Mouse (Mus musculus): ENCODE data around the gene Casr. TPM values are rescaled to one million over a fixed set of nuclear protein-coding genes. Genes with fewer than 3 reads are reported as not detected.

The Casr gene
- polyA plus RNA-seq, 1 experiment = 0.05 TPM

DNA sequence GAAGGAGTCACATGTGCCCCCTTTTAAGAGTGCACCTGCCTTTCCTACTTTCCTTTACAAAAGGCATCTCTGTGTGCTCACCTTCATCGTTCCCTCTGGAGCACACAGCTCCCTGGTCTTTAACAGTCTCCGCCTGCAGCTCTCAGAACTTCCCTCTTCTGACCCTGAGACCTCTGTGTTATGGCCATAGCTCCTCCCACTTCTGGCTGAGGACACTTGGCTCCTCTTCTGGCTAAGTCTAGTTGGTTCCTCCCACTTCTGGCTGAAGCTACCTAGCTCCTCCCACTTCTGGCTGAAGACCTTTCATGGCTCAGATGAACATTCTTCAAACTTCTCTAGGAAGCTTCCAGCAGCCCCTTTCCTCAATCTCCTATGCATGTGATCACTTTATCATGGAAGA, 59.7 kb downstream of the Casr start:
- Histone ChIP-seq H3K27me3 (ENCODE audit: control insufficient read depth, insufficient read depth, low read length) (no peaks in the 10 kb centered on the region), H3K36me3 (ENCODE audit: control insufficient read depth, insufficient read depth, low read length) (no peaks in the 10 kb centered on the region), H3K4me3 (ENCODE audit: low read depth, low read length) (no peak overlapping the region), H3K27ac (ENCODE audit: insufficient read depth, low read depth, low read length) (no peak overlapping the region), H3K4me1 (ENCODE audit: control insufficient read depth, insufficient read depth, insufficient read length, low read length) (no peaks in the 10 kb centered on the region)
- no peak for TF ChIP-seq POLR2A (IDR thresholded peaks at IDR 0.05; ENCODE audit: low read depth, low read length)
- TF ChIP-seq CTCF (IDR thresholded peaks at IDR 0.05; ENCODE audit: extremely low read depth, insufficient read length, insufficient replicate concordance, low read depth, low read length) = no peak
- WGBS = 48% methylated on average over 2 of the region's 2 CpGs

GRCm38 (mm10) chr16:36492420-36492819, 69.5 kb downstream of the Casr start:
- Histone ChIP-seq H3K36me3 (ENCODE audit: control insufficient read depth, insufficient read depth, low read length) (no peaks in the 10 kb centered on the region), H3K27me3 (ENCODE audit: control insufficient read depth, insufficient read depth, low read length) (no peaks in the 10 kb centered on the region), H3K4me1 (ENCODE audit: control insufficient read depth, insufficient read depth, insufficient read length, low read length) (no peaks in the 10 kb centered on the region), H3K4me3 (ENCODE audit: low read depth, low read length) (no peak overlapping the region), H3K27ac (ENCODE audit: insufficient read depth, low read depth, low read length) (no peak overlapping the region)
- no peak for TF ChIP-seq CTCF (IDR thresholded peaks at IDR 0.05; ENCODE audit: extremely low read depth, insufficient read length, insufficient replicate concordance, low read depth, low read length)
- WGBS = 40% methylated on average over 1 of the region's 1 CpGs

GRCm38 (mm10) chr16:36476866-36477265, 85.1 kb downstream of the Casr start:
- H3K27ac ChIP-seq (ENCODE audit: insufficient read depth, low read depth, low read length) = no peak overlapping the region
- TF ChIP-seq CTCF (IDR thresholded peaks at IDR 0.05; ENCODE audit: extremely low read depth, insufficient read length, insufficient replicate concordance, low read depth, low read length) (no peak), POLR2A (IDR thresholded peaks at IDR 0.05; ENCODE audit: low read depth, low read length) (no peak)
- no peaks in the 10 kb centered on the region for H3K36me3 ChIP-seq (ENCODE audit: control insufficient read depth, insufficient read depth, low read length)
- no peaks in the 10 kb centered on the region for H3K4me1 ChIP-seq (ENCODE audit: control insufficient read depth, insufficient read depth, insufficient read length, low read length)
- 62% methylated on average over 9 of the region's 9 CpGs for WGBS
- no peak overlapping the region for H3K4me3 ChIP-seq (ENCODE audit: low read depth, low read length)
- no peaks in the 10 kb centered on the region; the same call in 1 of the 2 replicates for H3K27me3 ChIP-seq (ENCODE audit: control insufficient read depth, insufficient read depth, low read length)

- 88% methylated on average over 3 of the region's 3 CpGs for WGBS
- Histone ChIP-seq H3K27me3 (ENCODE audit: control insufficient read depth, insufficient read depth, low read length) (peaks cover 2% of the 10 kb centered on the region; the same call in 1 of the 2 replicates), H3K4me3 (ENCODE audit: low read depth, low read length) (no peak overlapping the region), H3K4me1 (ENCODE audit: control insufficient read depth, insufficient read depth, insufficient read length, low read length) (no peaks in the 10 kb centered on the region), H3K36me3 (ENCODE audit: control insufficient read depth, insufficient read depth, low read length) (no peaks in the 10 kb centered on the region), H3K27ac (ENCODE audit: insufficient read depth, low read depth, low read length) (no peak overlapping the region)
- TF ChIP-seq POLR2A (IDR thresholded peaks at IDR 0.05; ENCODE audit: low read depth, low read length) (no peak), CTCF (IDR thresholded peaks at IDR 0.05; ENCODE audit: extremely low read depth, insufficient read length, insufficient replicate concordance, low read depth, low read length) (no peak)
These were observed 86.4 kb downstream of the Casr start for GRCm38 (mm10) chr16:36475530-36475929.

- H3K4me3 ChIP-seq (ENCODE audit: low read depth, low read length) = no peak overlapping the region
- H3K36me3 ChIP-seq (ENCODE audit: control insufficient read depth, insufficient read depth, low read length) = no peaks in the 10 kb centered on the region
- H3K27ac ChIP-seq (ENCODE audit: insufficient read depth, low read depth, low read length) = no peak overlapping the region
- H3K27me3 ChIP-seq (ENCODE audit: control insufficient read depth, insufficient read depth, low read length) = peaks cover 2% of the 10 kb centered on the region; the same call in 1 of the 2 replicates
- 77% methylated on average over 2 of the region's 2 CpGs for WGBS
- H3K4me1 ChIP-seq (ENCODE audit: control insufficient read depth, insufficient read depth, insufficient read length, low read length) = no peaks in the 10 kb centered on the region
- TF ChIP-seq POLR2A (IDR thresholded peaks at IDR 0.05; ENCODE audit: low read depth, low read length) (no peak), CTCF (IDR thresholded peaks at IDR 0.05; ENCODE audit: extremely low read depth, insufficient read length, insufficient replicate concordance, low read depth, low read length) (no peak)
These were observed 87.1 kb downstream of the Casr start for GRCm38 (mm10) chr16:36474849-36475248.

- Histone ChIP-seq H3K27ac (ENCODE audit: insufficient read depth, low read depth, low read length) (no peak overlapping the region), H3K36me3 (ENCODE audit: control insufficient read depth, insufficient read depth, low read length) (no peaks in the 10 kb centered on the region), H3K4me3 (ENCODE audit: low read depth, low read length) (no peak overlapping the region), H3K27me3 (ENCODE audit: control insufficient read depth, insufficient read depth, low read length) (peaks cover 2% of the 10 kb centered on the region; the same call in 1 of the 2 replicates), H3K4me1 (ENCODE audit: control insufficient read depth, insufficient read depth, insufficient read length, low read length) (no peaks in the 10 kb centered on the region)
- WGBS = 45% methylated on average over 17 of the region's 17 CpGs
- TF ChIP-seq CTCF (IDR thresholded peaks at IDR 0.05; ENCODE audit: extremely low read depth, insufficient read length, insufficient replicate concordance, low read depth, low read length) = peak; percentile 85; the same call in 1 of the 2 replicates
- TF ChIP-seq POLR2A (IDR thresholded peaks at IDR 0.05; ENCODE audit: low read depth, low read length) = no peak
These were observed 88.4 kb downstream of the Casr start for GRCm38 (mm10) chr16:36473217-36474216.

- no peak overlapping the region for H3K4me3 ChIP-seq (ENCODE audit: low read depth, low read length)
- no peak overlapping the region for H3K27ac ChIP-seq (ENCODE audit: insufficient read depth, low read depth, low read length)
- TF ChIP-seq CTCF (IDR thresholded peaks at IDR 0.05; ENCODE audit: extremely low read depth, insufficient read length, insufficient replicate concordance, low read depth, low read length) (no peak), POLR2A (IDR thresholded peaks at IDR 0.05; ENCODE audit: low read depth, low read length) (no peak)
- H3K36me3 ChIP-seq (ENCODE audit: control insufficient read depth, insufficient read depth, low read length) = no peaks in the 10 kb centered on the region
- peaks cover 2% of the 10 kb centered on the region; the same call in 1 of the 2 replicates for H3K27me3 ChIP-seq (ENCODE audit: control insufficient read depth, insufficient read depth, low read length)
- WGBS = 50% methylated on average over 13 of the region's 13 CpGs
- H3K4me1 ChIP-seq (ENCODE audit: control insufficient read depth, insufficient read depth, insufficient read length, low read length) = no peaks in the 10 kb centered on the region
These were observed 90.8 kb downstream of the Casr start for GRCm38 (mm10) chr16:36471066-36471633.

All from small intestine, adult 2 months (tissue).